Mouse (Mus musculus): ENCODE data around the gene Cmss1. TPM values are rescaled to one million over a fixed set of nuclear protein-coding genes. Genes with fewer than 3 reads are reported as not detected.

Gene Cmss1
- polyA plus RNA-seq, 1 experiment from 2014 or later = 50.4 TPM

DNA sequence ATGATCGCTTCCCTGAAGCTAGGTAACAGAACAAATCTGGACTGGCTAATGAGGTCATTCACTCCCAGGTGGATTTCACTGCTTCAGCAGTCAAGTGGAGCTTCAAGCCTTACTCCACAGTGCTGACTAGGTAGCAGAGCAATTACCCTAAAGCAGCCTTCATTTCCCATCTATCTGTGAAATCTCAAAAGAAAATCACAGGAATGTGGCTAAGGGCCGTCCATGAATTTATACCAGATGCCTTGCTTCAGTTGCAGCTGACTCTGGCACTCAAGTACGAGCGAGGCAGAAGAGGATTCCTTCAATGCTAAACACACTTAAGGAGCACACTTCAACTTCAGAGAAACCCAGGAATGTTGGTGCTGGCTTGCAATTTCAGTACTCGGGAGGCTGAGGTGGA is 202.8 kb downstream of the Cmss1 start:
- Histone ChIP-seq H3K9me3 (ENCODE audit: control insufficient read depth, low read depth, low read length) (no peaks in the 10 kb centered on the region), H3K27ac (ENCODE audit: low read length) (no peak overlapping the region), H3K9ac (replicated peaks; ENCODE audit: low read depth, low read length) (no peak overlapping the region), H3K4me3 (ENCODE audit: low read depth, low read length) (no peak overlapping the region), H3K36me3 (ENCODE audit: control insufficient read depth, insufficient read depth, low read length) (no peaks in the 10 kb centered on the region), H3K4me1 (ENCODE audit: control insufficient read depth, insufficient read depth, low read length) (0 out of 2 replicates have a peak, but pooled peaks cover 2% of the 10 kb centered on the region), H3K4me2 (replicated peaks; ENCODE audit: low read depth, low read length) (no peak overlapping the region), H3K27me3 (ENCODE audit: control insufficient read depth, insufficient read depth, low read length) (no peaks in the 10 kb centered on the region)
- ATAC-seq (ENCODE audit: insufficient number of reproducible peaks, insufficient read depth, low FRiP score, low read depth) = no peak
- WGBS = 51% methylated on average over 5 of the region's 5 CpGs

DNA sequence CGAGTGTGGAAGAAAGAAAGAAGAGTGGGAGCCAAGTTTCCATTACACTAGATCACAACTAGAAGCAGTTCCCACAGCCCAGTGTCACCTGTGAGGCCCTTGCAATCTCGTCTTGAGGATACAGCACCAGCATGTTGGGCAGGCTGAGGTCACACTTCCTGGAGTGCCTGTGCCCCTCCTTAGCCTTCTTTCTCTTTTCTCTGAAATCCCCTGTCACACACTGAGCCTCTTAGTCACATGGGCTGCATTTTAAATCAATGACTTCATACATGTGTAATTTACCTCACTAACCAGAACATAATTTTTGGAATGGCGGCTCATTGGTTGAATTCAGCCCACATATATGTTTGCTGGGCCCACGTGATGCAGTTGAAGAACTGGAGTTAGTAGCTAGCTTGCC is 203.8 kb downstream of the Cmss1 start:
- H3K9me3 ChIP-seq (ENCODE audit: control insufficient read depth, low read depth, low read length) = no peaks in the 10 kb centered on the region
- no peak for ATAC-seq (ENCODE audit: insufficient number of reproducible peaks, insufficient read depth, low FRiP score, low read depth)
- 0 out of 2 replicates have a peak, but pooled peaks cover 7% of the 10 kb centered on the region for H3K4me1 ChIP-seq (ENCODE audit: control insufficient read depth, insufficient read depth, low read length)
- H3K9ac ChIP-seq (replicated peaks; ENCODE audit: low read depth, low read length) = no peak overlapping the region
- H3K4me2 ChIP-seq (replicated peaks; ENCODE audit: low read depth, low read length) = no peak overlapping the region
- 87% methylated on average over 4 of the region's 4 CpGs for WGBS
- no peak overlapping the region for H3K27ac ChIP-seq (ENCODE audit: low read length)
- no peaks in the 10 kb centered on the region for H3K36me3 ChIP-seq (ENCODE audit: control insufficient read depth, insufficient read depth, low read length)
- H3K4me3 ChIP-seq (ENCODE audit: low read depth, low read length) = no peak overlapping the region
- no peaks in the 10 kb centered on the region for H3K27me3 ChIP-seq (ENCODE audit: control insufficient read depth, insufficient read depth, low read length)

DNA sequence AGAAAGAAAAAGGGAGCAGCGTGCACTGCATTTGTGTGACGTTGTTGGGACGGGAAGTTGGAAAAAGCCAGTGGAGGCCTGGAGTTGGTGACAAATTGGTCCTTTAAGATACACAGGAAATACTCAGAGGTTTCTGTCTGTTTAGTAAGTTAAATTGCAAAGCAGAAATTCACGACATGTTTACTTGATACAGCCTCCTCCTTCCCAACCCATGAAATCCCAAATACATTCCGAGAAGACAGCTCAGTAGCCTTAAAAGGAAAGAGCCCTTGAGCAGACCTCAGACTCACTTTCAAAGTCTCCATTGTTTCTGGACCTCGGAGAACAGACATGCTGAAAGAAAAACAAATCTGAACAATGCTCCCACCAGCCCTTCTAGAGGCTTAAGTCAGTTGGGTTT is 205.0 kb downstream of the Cmss1 start:
- Histone ChIP-seq H3K4me2 (replicated peaks; ENCODE audit: low read depth, low read length) (no peak overlapping the region), H3K36me3 (ENCODE audit: control insufficient read depth, insufficient read depth, low read length) (no peaks in the 10 kb centered on the region), H3K9me3 (ENCODE audit: control insufficient read depth, low read depth, low read length) (no peaks in the 10 kb centered on the region), H3K4me1 (ENCODE audit: control insufficient read depth, insufficient read depth, low read length) (0 out of 2 replicates have a peak, but pooled peaks cover 9% of the 10 kb centered on the region), H3K9ac (replicated peaks; ENCODE audit: low read depth, low read length) (no peak overlapping the region), H3K27ac (ENCODE audit: low read length) (peak overlapping the region; percentile 62; the same call in 1 of the 2 replicates), H3K27me3 (ENCODE audit: control insufficient read depth, insufficient read depth, low read length) (no peaks in the 10 kb centered on the region), H3K4me3 (ENCODE audit: low read depth, low read length) (no peak overlapping the region)
- WGBS = 37% methylated on average over 6 of the region's 6 CpGs
- ATAC-seq (ENCODE audit: insufficient number of reproducible peaks, insufficient read depth, low FRiP score, low read depth) = no peak

DNA sequence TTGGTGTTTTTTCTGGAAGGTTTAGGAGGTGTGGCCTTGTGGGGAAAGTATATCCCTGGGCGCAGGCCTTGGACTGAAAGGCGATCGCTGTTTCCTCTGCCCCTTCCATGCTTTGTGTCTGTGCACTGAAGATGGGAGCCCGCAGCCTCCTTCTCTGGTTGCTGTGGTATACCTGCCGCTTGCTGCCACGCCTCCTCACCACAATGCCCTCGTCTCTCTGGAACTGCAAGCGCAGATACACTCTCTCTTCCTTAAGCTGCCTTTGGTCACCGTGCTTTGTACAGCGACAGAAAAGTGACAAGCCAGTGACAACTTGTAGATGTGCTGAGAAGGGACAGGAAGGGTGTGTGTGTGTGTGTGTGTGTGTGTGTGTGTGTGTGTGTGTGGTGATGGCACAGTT is 207.1 kb downstream of the Cmss1 start:
- 77% methylated on average over 10 of the region's 10 CpGs for WGBS
- ATAC-seq (ENCODE audit: insufficient number of reproducible peaks, insufficient read depth, low FRiP score, low read depth) = no peak
- H3K4me1 ChIP-seq (ENCODE audit: control insufficient read depth, insufficient read depth, low read length) = 0 out of 2 replicates have a peak, but pooled peaks cover 9% of the 10 kb centered on the region
- no peaks in the 10 kb centered on the region for H3K9me3 ChIP-seq (ENCODE audit: control insufficient read depth, low read depth, low read length)
- H3K4me3 ChIP-seq (ENCODE audit: low read depth, low read length) = no peak overlapping the region
- no peak overlapping the region for H3K27ac ChIP-seq (ENCODE audit: low read length)
- no peak overlapping the region for H3K9ac ChIP-seq (replicated peaks; ENCODE audit: low read depth, low read length)
- H3K4me2 ChIP-seq (replicated peaks; ENCODE audit: low read depth, low read length) = no peak overlapping the region
- no peaks in the 10 kb centered on the region for H3K27me3 ChIP-seq (ENCODE audit: control insufficient read depth, insufficient read depth, low read length)
- H3K36me3 ChIP-seq (ENCODE audit: control insufficient read depth, insufficient read depth, low read length) = no peaks in the 10 kb centered on the region

DNA sequence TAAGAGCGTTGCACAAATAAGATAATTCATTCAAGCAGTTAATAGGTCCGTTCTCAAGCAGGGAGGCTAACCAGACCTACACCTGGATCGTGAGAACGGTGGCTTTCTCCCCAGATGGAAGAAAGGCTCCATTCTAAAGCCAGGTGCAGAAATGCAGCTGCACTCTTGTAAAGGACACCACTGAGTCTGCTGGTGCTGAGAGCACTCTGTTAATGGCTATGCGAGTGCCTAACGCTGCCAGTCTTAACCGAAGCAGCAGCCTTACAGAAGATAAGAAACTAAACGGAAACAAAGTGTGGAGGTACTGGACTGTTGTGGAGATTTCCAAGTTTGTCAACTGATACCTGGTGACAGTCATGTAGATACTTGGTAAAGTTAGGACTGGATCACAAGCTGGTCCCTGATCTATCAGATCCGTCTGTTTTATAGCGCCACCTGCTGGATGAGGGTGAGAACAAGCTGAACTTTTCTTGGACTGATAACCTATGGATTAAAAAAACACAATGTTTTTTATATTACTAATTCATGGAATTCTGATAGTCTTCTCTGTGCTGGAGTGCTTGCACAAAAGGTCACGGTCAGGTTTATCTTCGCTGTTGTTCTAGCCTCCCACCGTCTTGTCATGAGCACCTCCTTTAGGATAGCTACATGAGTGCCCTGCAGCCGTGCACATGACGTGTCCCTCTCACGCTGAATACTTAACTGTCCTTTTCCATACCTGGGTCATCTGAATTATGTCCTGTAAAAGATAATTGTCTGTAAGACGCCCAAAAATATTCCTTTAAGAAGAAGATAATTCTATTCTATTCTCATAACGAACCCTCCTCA is 208.1 kb downstream of the Cmss1 start:
- Histone ChIP-seq H3K9ac (replicated peaks; ENCODE audit: low read depth, low read length) (no peak overlapping the region), H3K4me3 (ENCODE audit: low read depth, low read length) (no peak overlapping the region), H3K4me2 (replicated peaks; ENCODE audit: low read depth, low read length) (no peak overlapping the region), H3K27ac (ENCODE audit: low read length) (no peak overlapping the region), H3K9me3 (ENCODE audit: control insufficient read depth, low read depth, low read length) (no peaks in the 10 kb centered on the region), H3K27me3 (ENCODE audit: control insufficient read depth, insufficient read depth, low read length) (no peaks in the 10 kb centered on the region), H3K4me1 (ENCODE audit: control insufficient read depth, insufficient read depth, low read length) (0 out of 2 replicates have a peak, but pooled peaks cover 9% of the 10 kb centered on the region), H3K36me3 (ENCODE audit: control insufficient read depth, insufficient read depth, low read length) (no peaks in the 10 kb centered on the region)
- 63% methylated on average over 18 of the region's 18 CpGs for WGBS
- 0 out of 2 replicates have a peak, but pooled peaks have one; percentile 7 for ATAC-seq (ENCODE audit: insufficient number of reproducible peaks, insufficient read depth, low FRiP score, low read depth)

DNA sequence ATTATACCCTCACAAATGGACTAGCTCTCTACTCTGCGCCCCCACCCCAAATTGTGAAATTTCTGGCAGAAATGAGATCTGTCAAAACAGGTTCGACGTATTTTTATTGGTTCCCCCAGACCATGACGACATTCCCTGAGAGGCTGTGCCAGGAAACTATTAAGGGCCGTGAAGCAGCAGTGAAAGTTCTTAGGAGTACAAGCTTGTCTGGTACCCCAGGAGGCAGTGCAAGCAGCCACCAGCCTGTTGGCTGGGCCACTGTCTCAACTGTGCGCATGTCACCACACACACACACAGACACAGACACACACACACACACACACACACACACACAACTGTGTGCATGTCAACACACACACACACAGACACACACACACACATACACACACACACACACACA is 208.8 kb downstream of the Cmss1 start:
- no peaks in the 10 kb centered on the region for H3K9me3 ChIP-seq (ENCODE audit: control insufficient read depth, low read depth, low read length)
- no peak overlapping the region for H3K27ac ChIP-seq (ENCODE audit: low read length)
- H3K4me3 ChIP-seq (ENCODE audit: low read depth, low read length) = no peak overlapping the region
- no peak overlapping the region for H3K4me2 ChIP-seq (replicated peaks; ENCODE audit: low read depth, low read length)
- 0 out of 2 replicates have a peak, but pooled peaks cover 9% of the 10 kb centered on the region for H3K4me1 ChIP-seq (ENCODE audit: control insufficient read depth, insufficient read depth, low read length)
- H3K36me3 ChIP-seq (ENCODE audit: control insufficient read depth, insufficient read depth, low read length) = no peaks in the 10 kb centered on the region
- no peak for ATAC-seq (ENCODE audit: insufficient number of reproducible peaks, insufficient read depth, low FRiP score, low read depth)
- no peaks in the 10 kb centered on the region for H3K27me3 ChIP-seq (ENCODE audit: control insufficient read depth, insufficient read depth, low read length)
- no peak overlapping the region for H3K9ac ChIP-seq (replicated peaks; ENCODE audit: low read depth, low read length)
- 82% methylated on average over 6 of the region's 6 CpGs for WGBS

DNA sequence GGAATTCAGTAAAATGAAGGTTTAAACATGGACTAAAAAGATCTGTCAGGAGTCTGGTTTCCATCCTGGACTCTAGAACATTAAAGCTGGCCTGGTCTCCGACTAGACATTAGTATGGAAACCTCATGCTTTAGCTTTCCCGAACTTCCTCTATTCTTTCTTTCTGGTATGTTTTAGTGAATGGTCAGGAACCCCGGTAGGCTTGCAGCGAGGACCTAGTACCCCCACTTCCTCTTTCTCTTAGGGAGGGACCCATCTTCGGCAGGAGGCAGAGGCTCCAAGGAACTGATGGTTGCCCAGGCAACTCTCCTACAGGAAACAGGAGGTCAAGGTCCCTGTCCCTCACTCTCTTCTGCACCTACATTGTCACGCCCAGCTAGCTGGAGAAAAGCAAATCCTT is 210.4 kb downstream of the Cmss1 start:
- no peaks in the 10 kb centered on the region for H3K9me3 ChIP-seq (ENCODE audit: control insufficient read depth, low read depth, low read length)
- no peaks in the 10 kb centered on the region for H3K27me3 ChIP-seq (ENCODE audit: control insufficient read depth, insufficient read depth, low read length)
- H3K4me3 ChIP-seq (ENCODE audit: low read depth, low read length) = no peak overlapping the region
- no peak overlapping the region for H3K4me2 ChIP-seq (replicated peaks; ENCODE audit: low read depth, low read length)
- 70% methylated on average over 6 of the region's 6 CpGs for WGBS
- H3K27ac ChIP-seq (ENCODE audit: low read length) = no peak overlapping the region
- no peak overlapping the region for H3K9ac ChIP-seq (replicated peaks; ENCODE audit: low read depth, low read length)
- no peaks in the 10 kb centered on the region for H3K36me3 ChIP-seq (ENCODE audit: control insufficient read depth, insufficient read depth, low read length)
- no peak for ATAC-seq (ENCODE audit: insufficient number of reproducible peaks, insufficient read depth, low FRiP score, low read depth)
- 0 out of 2 replicates have a peak, but pooled peaks cover 9% of the 10 kb centered on the region for H3K4me1 ChIP-seq (ENCODE audit: control insufficient read depth, insufficient read depth, low read length)

DNA sequence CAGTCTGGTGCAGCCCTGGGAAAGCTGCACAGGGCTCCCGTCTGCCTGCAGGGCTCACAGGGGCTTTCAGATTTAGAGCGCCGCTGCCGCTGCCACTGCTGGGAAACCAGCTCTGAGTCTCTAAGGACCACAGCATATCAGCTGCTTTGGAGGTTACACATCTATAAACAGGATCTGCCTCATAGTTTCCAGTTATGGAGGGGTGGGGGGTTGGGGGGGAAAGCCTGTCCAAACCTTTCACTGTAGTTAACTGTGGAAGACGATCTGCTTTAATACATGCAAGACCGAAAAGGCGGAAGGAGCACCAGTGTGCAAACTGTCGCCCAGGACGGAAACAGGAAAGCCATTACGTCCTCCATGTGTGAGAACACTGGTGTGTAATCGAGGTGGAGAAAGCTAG is 213.5 kb downstream of the Cmss1 start:
- Histone ChIP-seq H3K4me3 (ENCODE audit: low read depth, low read length) (no peak overlapping the region), H3K27me3 (ENCODE audit: control insufficient read depth, insufficient read depth, low read length) (no peaks in the 10 kb centered on the region), H3K4me1 (ENCODE audit: control insufficient read depth, insufficient read depth, low read length) (0 out of 2 replicates have a peak, but pooled peaks cover 3% of the 10 kb centered on the region), H3K27ac (ENCODE audit: low read length) (no peak overlapping the region), H3K9me3 (ENCODE audit: control insufficient read depth, low read depth, low read length) (no peaks in the 10 kb centered on the region), H3K36me3 (ENCODE audit: control insufficient read depth, insufficient read depth, low read length) (no peaks in the 10 kb centered on the region), H3K9ac (replicated peaks; ENCODE audit: low read depth, low read length) (no peak overlapping the region), H3K4me2 (replicated peaks; ENCODE audit: low read depth, low read length) (no peak overlapping the region; the same call in 1 of the 2 replicates)
- 68% methylated on average over 11 of the region's 11 CpGs for WGBS
- ATAC-seq (ENCODE audit: insufficient number of reproducible peaks, insufficient read depth, low FRiP score, low read depth) = no peak
